Mouse (Mus musculus): ENCODE results near the gene Rhbg.

DNA sequence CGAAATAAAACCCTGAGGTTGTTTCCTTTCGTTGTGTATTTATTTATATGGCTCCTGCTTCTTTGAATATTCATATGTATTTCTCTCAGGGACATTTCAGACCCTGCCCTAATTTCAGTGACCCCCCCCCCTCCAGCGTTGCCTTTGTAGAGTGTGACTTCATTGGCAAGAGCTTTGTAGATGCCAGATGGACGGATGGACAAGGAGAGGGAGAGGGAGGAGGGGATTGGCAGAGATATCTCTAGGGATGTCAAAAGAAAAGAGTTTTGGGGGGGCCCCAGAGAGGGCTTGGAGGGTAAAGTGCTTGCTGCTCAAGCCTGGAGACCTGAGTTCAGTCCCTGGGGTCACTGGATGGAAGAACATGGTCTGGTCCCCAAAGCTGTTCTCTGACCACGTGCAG, 51.1 kb downstream of the Rhbg start:
- TF ChIP-seq CTCF (IDR thresholded peaks at IDR 0.05; ENCODE audit: borderline replicate concordance, insufficient read depth, low read depth, low read length) (no peak), POLR2A (IDR thresholded peaks at IDR 0.05; ENCODE audit: borderline replicate concordance, insufficient read depth, low read length) (no peak)
